Mouse (Mus musculus) limb, embryonic 14.5 days (tissue): Measurements from ENCODE around the gene Emilin3. TPM values are rescaled to one million over a fixed set of nuclear protein-coding genes. Genes with fewer than 3 reads are reported as not detected.

Source experiments
- ATAC-seq: fragments of 200-750 bp; cut with Nextera tagmentation; 2 replicates; pipeline ENCODE4 v1.8.0; 2017; ENCODE audit warnings: low read depth, moderate number of reproducible peaks, moderate TSS enrichment; ENCODE audit not compliant: low FRiP score
- DNase-seq: peaks from one replicate; pipeline ENCODE4 v3.0.0-alpha.2; 2015; ENCODE audit warnings: low spot score
- H3K27ac ChIP-seq: fragments of 300-500 bp; sonication (generic); replicated peaks from 2 replicates; pipeline ENCODE4 v1.5.1; 2014; ENCODE audit warnings: low read depth, mild to moderate bottlenecking, low read length, moderate library complexity, mixed read lengths
- H3K27me3 ChIP-seq: fragments of 300-500 bp; sonication (generic); 2 replicates; pipeline ENCODE4 v1.6.1; 2014; ENCODE audit warnings: low read length, mixed read lengths; ENCODE audit not compliant: control insufficient read depth, insufficient read depth
- H3K36me3 ChIP-seq: fragments of 300-500 bp; sonication (generic); 2 replicates; pipeline ENCODE4 v1.6.1; 2014; ENCODE audit warnings: mild to moderate bottlenecking, low read length, moderate library complexity, mixed read lengths; ENCODE audit not compliant: control insufficient read depth, insufficient read depth
- H3K4me1 ChIP-seq: fragments of 300-500 bp; sonication (generic); 2 replicates; pipeline ENCODE4 v1.6.1; 2014; ENCODE audit warnings: antibody characterized with exemption, low read length, mixed read lengths; ENCODE audit not compliant: control insufficient read depth, insufficient read depth
- H3K4me2 ChIP-seq: fragments of 300-500 bp; sonication (generic); replicated peaks from 2 replicates; pipeline ENCODE4 v1.6.1; 2014; ENCODE audit warnings: low read depth, mild to moderate bottlenecking, low read length, moderate library complexity; ENCODE audit not compliant: severe bottlenecking
- H3K4me3 ChIP-seq: fragments of 300-500 bp; sonication (generic); replicated peaks from 2 replicates; pipeline ENCODE4 v1.5.1; 2014; ENCODE audit warnings: low read length
- H3K9ac ChIP-seq: fragments of 300-500 bp; sonication (generic); 2 replicates; pipeline ENCODE4 v1.6.1; 2014; ENCODE audit warnings: mild to moderate bottlenecking, low read depth, low read length, moderate library complexity; ENCODE audit not compliant: severe bottlenecking
- H3K9me3 ChIP-seq: fragments of 300-500 bp; sonication (generic); 2 replicates; pipeline ENCODE4 v1.6.1; 2016; ENCODE audit warnings: low read length; ENCODE audit not compliant: control insufficient read depth
- POLR2A ChIP-seq: fragments of 200-500 bp; IDR thresholded peaks from 2 replicates; pipeline ENCODE4 v1.8.0; 2012; ENCODE audit warnings: inconsistent platforms, mild to moderate bottlenecking, moderate library complexity, borderline replicate concordance; ENCODE audit not compliant: insufficient read depth, insufficient read length; ENCODE audit errors: extremely low read depth
- WGBS: fragments of 180-500 bp; shearing (Covaris S2); extraction: QIAGEN DNeasy Blood & Tissue Kit; methylation state at CpG from one replicate; pipeline ENCODE4 v1.1.7; 2014; 5-methylcytosine and 5-hydroxymethylcytosine counted together
- polyA plus RNA-seq, 2 experiments: library from polyadenylated mRNA; depleted of rRNA in 1 of 2; stranded (reverse) in 1 of 2; unstranded in 1 of 2; fragments of >200 nt; fragmentation: Nextera tagmentation in 1 of 2; extraction: Ambion mirVana in 1 of 2; gene quantifications; 2 replicates each; pipeline versions ENCODE4 v1.2.1 to v1.2.3; 2012 to 2014

Gene Emilin3
- polyA plus RNA-seq, 2 experiments, result 30.3 to 69.3 TPM

DNA sequence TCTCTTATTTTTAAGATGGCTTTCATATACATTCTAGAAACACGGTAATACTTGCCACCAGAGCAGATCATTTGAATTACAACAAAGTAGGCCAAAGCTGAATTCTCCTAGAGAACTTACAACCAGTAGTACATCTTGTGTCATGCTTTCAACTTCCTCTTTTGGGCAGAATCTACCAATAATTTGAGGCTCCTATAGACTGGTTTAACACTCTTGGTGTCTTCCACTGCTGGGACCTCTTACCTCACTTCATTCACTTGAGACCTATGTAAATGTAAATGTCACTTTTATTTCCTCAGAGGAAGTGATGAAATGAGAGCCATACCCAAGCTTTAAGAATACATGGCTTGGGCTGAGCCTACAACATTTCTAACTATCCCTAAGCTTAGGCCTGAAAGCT, 48.0 kb downstream of the Emilin3 start:
- Histone ChIP-seq H3K4me2 (no peak overlapping the region), H3K27me3 (no peaks in the 10 kb centered on the region), H3K9me3 (no peaks in the 10 kb centered on the region), H3K4me1 (no peaks in the 10 kb centered on the region), H3K9ac (no peak overlapping the region), H3K36me3 (peaks cover 3% of the 10 kb centered on the region; the same call in 1 of the 2 replicates), H3K4me3 (no peak overlapping the region), H3K27ac (no peak overlapping the region)
- TF ChIP-seq POLR2A, result no peak
- DNase-seq (no peak), ATAC-seq (no peak)
- WGBS, result 86% methylated on average over 1 of the region's 1 CpGs

DNA sequence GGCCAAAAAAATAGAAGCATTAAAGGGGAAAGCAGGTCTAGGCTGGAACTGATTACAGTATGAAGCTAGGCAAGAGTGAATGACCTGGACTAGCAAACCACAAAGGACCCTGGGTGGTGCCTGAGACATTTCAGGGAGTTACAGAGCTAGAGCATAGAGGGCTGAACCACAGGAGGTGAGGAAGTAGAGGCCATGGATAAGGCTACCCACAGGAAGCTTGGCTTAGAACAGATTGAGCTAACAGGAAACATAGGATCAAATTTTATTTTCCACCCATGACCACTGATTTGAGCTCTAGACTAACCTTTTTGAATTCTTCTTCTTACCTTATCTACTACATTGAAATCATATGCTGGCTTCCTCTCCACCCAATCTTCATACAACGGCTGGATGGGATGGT, 51.8 kb downstream of the Emilin3 start:
- Histone ChIP-seq H3K36me3 (peaks cover 3% of the 10 kb centered on the region; the same call in 1 of the 2 replicates), H3K4me3 (no peak overlapping the region), H3K4me2 (no peak overlapping the region), H3K4me1 (no peaks in the 10 kb centered on the region), H3K27ac (no peak overlapping the region), H3K9me3 (no peaks in the 10 kb centered on the region), H3K27me3 (no peaks in the 10 kb centered on the region), H3K9ac (no peak overlapping the region)
- WGBS, result 90% methylated on average over 1 of the region's 1 CpGs
- no peak for ATAC-seq
- no peak for DNase-seq
- no peak for TF ChIP-seq POLR2A

Other genes starting within 250 kb of the Emilin3 start
- gene Plcg1, start 181.0 kb downstream of the Emilin3 start, polyA plus RNA-seq (2012; rRNA removed), result 131 and 150 TPM in 2 replicates
- gene Plcg1, start 181.0 kb downstream of the Emilin3 start, polyA plus RNA-seq (2014; fragmentation: Nextera tagmentation; extraction: Ambion mirVana), result 56.8 and 65.4 TPM in 2 replicates
- gene Zhx3, start 39.3 kb downstream of the Emilin3 start, polyA plus RNA-seq (2012; rRNA removed), result 6.5 and 8.3 TPM in 2 replicates
- 13.7 and 14.5 TPM in 2 replicates for gene Zhx3, start 39.3 kb downstream of the Emilin3 start, polyA plus RNA-seq (2014; fragmentation: Nextera tagmentation; extraction: Ambion mirVana)
- 2.6 and 2.9 TPM in 2 replicates for gene Lpin3, start 31.7 kb downstream of the Emilin3 start, polyA plus RNA-seq (2012; rRNA removed)
- 1.8 and 2.3 TPM in 2 replicates for gene Lpin3, start 31.7 kb downstream of the Emilin3 start, polyA plus RNA-seq (2014; fragmentation: Nextera tagmentation; extraction: Ambion mirVana)
- gene Chd6, start 196.7 kb upstream of the Emilin3 start, polyA plus RNA-seq (2012; rRNA removed), result 28.9 and 29.3 TPM in 2 replicates
- 27.5 and 35.0 TPM in 2 replicates for gene Chd6, start 196.7 kb upstream of the Emilin3 start, polyA plus RNA-seq (2014; fragmentation: Nextera tagmentation; extraction: Ambion mirVana)